Mouse (Mus musculus): ENCODE data around the gene Epp13.
A peak's percentile ranks its signal among the peaks of the same experiment; 100 is the strongest.
"Not testable (repeated sequence)": the region's sequence is repeated elsewhere in the genome, so short reads cannot be mapped to it uniquely, and the experiment has no call there.

The Epp13 gene

GRCm38 (mm10) chr7:6285366-6285765 is 32.9 kb downstream of the Epp13 start:
- DNase-seq (ENCODE audit: low read depth, low spot score) = no peak

- peak; percentile 92 for DNase-seq (ENCODE audit: low read depth, low spot score)
Measured at GRCm38 (mm10) chr7:6285842-6286705, 33.6 kb downstream of the Epp13 start, which contains the start of gene Zfp667. TSS of gene Zfp667 (plus strand) at chr7:6286579.

DNA sequence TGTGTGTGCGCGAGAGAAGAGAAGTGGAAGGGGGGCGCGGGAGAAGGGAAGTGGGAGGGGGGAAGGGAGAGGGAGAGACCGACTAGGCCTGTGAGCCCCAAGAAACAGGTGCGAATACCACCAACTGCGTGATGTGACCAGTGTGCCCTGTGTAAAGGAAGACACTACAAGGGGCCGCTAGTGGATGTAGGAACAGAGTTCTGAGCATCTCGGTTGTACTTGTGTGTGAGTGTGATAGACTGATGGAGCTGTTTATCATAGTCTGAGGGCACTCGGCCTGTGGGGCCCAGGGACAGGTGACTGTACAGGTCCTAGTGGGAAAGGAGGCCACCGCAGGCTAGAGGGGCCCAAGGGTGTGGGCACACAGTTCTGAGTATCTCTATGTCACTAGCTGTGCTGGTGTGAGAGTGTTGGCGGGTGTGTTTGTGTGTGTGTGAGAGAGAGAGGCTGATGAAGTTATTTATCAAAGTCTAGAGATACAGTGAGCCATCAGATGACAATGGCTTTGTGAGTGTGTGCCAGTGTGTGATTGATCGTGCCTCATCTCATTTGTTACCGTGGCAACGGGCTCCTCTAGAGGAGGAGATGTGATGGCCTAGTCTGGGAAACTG is 34.5 kb downstream of the Epp13 start:
- no peak for DNase-seq (ENCODE audit: low read depth, low spot score)

DNA sequence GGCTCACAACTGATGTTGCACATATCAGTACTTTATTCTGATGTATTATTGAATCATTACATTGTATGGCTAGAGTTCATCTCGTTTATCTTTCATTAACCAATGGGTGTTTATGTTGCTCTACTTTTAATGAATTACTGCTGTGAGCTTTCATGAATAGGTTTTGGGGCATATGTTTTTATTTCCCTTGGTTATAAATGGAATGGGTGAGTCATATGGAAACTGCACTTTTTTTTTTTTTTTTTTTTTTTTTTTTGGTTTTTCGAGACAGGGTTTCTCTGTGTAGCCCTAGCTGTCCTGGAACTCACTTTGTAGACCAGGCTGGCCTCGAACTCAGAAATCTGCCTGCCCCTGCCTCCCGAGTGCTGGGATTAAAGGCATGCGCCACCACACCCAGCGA is 38.6 kb downstream of the Epp13 start:
- DNase-seq (ENCODE audit: low read depth, low spot score) = not testable (repeated sequence)

DNA sequence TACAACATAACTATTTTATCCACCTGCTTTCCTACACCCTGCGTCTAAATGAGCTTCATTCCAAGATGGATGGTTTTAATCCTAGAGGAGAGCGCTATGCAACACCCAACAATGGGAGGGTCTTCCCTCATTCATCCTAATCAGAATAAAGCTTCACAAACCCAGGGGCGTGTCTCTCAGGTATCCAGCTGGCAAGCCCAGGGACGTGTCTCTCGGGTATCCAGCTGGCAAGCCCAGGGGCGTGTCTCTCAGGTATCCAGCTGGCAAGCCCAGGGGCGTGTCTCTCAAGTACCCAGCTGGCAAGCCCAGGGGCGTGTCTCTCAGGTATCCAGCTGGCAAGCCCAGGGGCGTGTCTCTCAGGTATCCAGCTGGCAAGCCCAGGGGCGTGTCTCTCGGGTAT is 48.3 kb downstream of the Epp13 start:
- DNase-seq (ENCODE audit: low read depth, low spot score) = not testable (repeated sequence)

- DNase-seq (ENCODE audit: low read depth, low spot score) = no peak
Measured at GRCm38 (mm10) chr7:6330458-6331232, 78.1 kb downstream of the Epp13 start.

DNA sequence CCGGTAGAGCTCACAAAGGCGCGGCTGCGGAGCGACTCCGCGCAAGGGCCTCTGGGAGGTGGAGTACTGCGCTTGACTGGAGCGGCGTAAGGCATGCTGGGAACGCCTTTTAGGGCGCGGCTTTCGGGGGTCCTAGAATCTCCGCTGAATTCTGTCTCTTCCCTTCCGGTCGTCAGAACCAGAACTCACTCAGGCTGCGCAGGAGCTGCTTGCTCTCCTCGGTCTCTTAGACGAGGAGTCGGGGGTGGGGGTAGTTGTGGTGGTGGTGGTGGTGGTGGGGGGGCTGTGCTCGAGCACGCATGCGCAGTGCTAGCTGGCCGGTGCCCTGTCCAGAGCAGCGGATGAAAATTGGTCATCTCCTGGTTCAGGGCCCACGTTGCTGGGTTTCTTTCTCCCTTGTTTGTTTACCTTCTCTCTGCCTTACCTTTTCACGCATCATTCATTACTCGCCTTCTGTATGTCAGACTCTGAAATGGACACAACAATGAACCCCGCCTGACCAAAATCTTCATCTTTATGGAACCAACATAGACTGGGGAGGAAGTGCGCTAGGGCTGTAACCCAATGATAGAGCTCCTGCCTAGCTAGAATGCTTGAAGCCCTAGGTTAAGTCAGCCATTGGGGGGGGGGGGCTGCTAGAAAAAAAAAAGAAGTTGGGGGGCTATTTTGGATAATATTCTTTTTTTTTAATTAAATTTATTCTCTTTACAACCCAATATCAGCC is 78.9 kb downstream of the Epp13 start, which contains the start of gene Zfp583:
Zfp583 (minus strand) TSS at position 53 of the 724 bp plus-strand sequence.
- DNase-seq (ENCODE audit: low read depth, low spot score) = peak; percentile 52
